Mouse (Mus musculus) hindbrain, embryonic 13.5 days (tissue): ENCODE results near the gene Simc1. TPM values are rescaled to one million over a fixed set of nuclear protein-coding genes. Genes with fewer than 3 reads are reported as not detected.
A peak's percentile ranks its signal among the peaks of the same experiment; 100 is the strongest.

Experiments used
- ATAC-seq: fragments of 200-750 bp; cut with Nextera tagmentation; 2 replicates; pipeline ENCODE4 v1.8.0; 2017; ENCODE audit warnings: moderate TSS enrichment; ENCODE audit not compliant: low FRiP score
- H3K27ac ChIP-seq: fragments of 300-500 bp; sonication (generic); 2 replicates; pipeline ENCODE4 v1.5.1; 2015; ENCODE audit warnings: inconsistent platforms, mild to moderate bottlenecking, moderate library complexity
- H3K27me3 ChIP-seq: fragments of 300-500 bp; sonication (generic); 2 replicates; pipeline ENCODE4 v1.6.1; 2015; ENCODE audit warnings: mild to moderate bottlenecking, inconsistent platforms
- H3K36me3 ChIP-seq: fragments of 300-500 bp; sonication (generic); 2 replicates; pipeline ENCODE4 v1.6.1; 2015; ENCODE audit warnings: mild to moderate bottlenecking, inconsistent platforms
- H3K4me1 ChIP-seq: fragments of 300-500 bp; sonication (generic); replicated peaks from 2 replicates; pipeline ENCODE4 v1.6.1; 2015; ENCODE audit warnings: inconsistent platforms
- H3K4me2 ChIP-seq: fragments of 300-500 bp; sonication (generic); 2 replicates; pipeline ENCODE4 v1.6.1; 2015; ENCODE audit warnings: inconsistent platforms, mild to moderate bottlenecking, moderate library complexity
- H3K4me3 ChIP-seq: fragments of 300-500 bp; sonication (generic); 2 replicates; pipeline ENCODE4 v1.5.1; 2015; ENCODE audit warnings: mild to moderate bottlenecking, inconsistent platforms
- H3K9ac ChIP-seq: fragments of 300-500 bp; sonication (generic); 2 replicates; pipeline ENCODE4 v1.6.1; 2015; ENCODE audit warnings: mild to moderate bottlenecking, inconsistent platforms
- H3K9me3 ChIP-seq: fragments of 300-500 bp; sonication (generic); 2 replicates; pipeline ENCODE4 v1.6.1; 2016; ENCODE audit warnings: inconsistent platforms
- WGBS: fragments of 180-500 bp; shearing (Covaris S2); methylation state at CpG from one replicate; pipeline ENCODE4 v1.1.7; 2015; 5-methylcytosine and 5-hydroxymethylcytosine counted together
- polyA plus RNA-seq: library from polyadenylated mRNA; unstranded; fragments of >200 nt; fragmentation: Nextera tagmentation; extraction: Ambion mirVana; gene quantifications from 2 replicates; pipeline ENCODE4 v1.2.1, GENCODE M21; 2015

The Simc1 gene
- polyA plus RNA-seq, 1 experiment from 2014 or later = 21.4 TPM

DNA sequence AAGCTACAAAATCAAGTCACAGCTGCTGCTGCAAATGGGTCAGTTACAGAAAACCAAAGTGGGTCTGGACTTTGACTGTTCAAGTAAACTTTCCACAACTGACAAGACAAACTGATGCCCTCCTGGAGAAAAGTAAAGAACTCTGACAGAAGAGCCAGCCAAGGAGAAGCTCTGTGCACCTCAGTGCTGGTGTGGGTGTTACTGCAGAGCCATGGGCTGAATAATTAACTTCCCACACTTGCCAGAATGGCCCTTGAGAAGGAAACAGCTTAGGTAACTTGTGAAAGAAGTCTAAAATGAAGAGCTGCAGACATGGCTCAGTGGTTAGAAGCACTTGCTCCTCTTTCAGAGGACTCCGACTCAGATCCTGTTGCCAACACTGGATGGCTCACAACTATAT, 54.1 kb downstream of the Simc1 start:
- H3K4me3 ChIP-seq = no peak overlapping the region
- 100% methylated on average over 1 of the region's 1 CpGs for WGBS
- H3K36me3 ChIP-seq = peaks cover 95% of the 10 kb centered on the region

DNA sequence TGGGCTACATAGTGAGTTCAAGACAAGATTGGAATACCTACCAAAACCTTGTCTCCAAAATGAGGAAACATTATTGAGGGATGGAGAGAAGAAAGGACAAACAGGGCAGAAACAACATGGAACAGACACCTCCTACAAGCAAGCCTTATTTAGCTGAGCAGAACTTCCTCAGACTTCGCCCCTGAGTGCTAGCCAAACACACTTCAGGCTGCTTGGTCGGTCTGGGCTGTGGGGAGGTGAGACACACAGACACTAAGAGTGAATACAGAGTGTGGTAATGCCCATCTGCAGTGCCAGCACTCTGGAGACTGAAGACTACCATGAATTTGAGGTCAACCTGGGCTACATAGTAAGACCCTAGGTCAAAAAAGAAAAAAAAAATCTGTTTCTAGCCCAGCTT, 56.1 kb downstream of the Simc1 start:
- Histone ChIP-seq H3K4me2 (no peak overlapping the region), H3K27ac (no peak overlapping the region), H3K9ac (no peak overlapping the region), H3K36me3 (peaks cover 84% of the 10 kb centered on the region), H3K27me3 (no peaks in the 10 kb centered on the region), H3K4me3 (no peak overlapping the region), H3K9me3 (no peaks in the 10 kb centered on the region), H3K4me1 (peaks cover 19% of the 10 kb centered on the region)
- 96% methylated on average over 2 of the region's 2 CpGs for WGBS
- ATAC-seq = no peak

More for the DNA sequence above, 54.1 kb downstream of the Simc1 start:
- Histone ChIP-seq H3K4me1 (peaks cover 4% of the 10 kb centered on the region), H3K27ac (no peak overlapping the region), H3K27me3 (no peaks in the 10 kb centered on the region), H3K9ac (no peak overlapping the region), H3K4me2 (no peak overlapping the region), H3K9me3 (no peaks in the 10 kb centered on the region)
- ATAC-seq = no peak

- peaks cover 19% of the 10 kb centered on the region for H3K4me1 ChIP-seq
- no peak overlapping the region for H3K9ac ChIP-seq
- H3K4me2 ChIP-seq = no peak overlapping the region
- no peak for ATAC-seq
- H3K4me3 ChIP-seq = no peak overlapping the region
- H3K36me3 ChIP-seq = peaks cover 76% of the 10 kb centered on the region
- no peak overlapping the region for H3K27ac ChIP-seq
- H3K27me3 ChIP-seq = no peaks in the 10 kb centered on the region
- 95% methylated on average over 7 of the region's 7 CpGs for WGBS
- H3K9me3 ChIP-seq = no peaks in the 10 kb centered on the region
Measured at GRCm38 (mm10) chr13:54560608-54561007, 57.0 kb downstream of the Simc1 start.

DNA sequence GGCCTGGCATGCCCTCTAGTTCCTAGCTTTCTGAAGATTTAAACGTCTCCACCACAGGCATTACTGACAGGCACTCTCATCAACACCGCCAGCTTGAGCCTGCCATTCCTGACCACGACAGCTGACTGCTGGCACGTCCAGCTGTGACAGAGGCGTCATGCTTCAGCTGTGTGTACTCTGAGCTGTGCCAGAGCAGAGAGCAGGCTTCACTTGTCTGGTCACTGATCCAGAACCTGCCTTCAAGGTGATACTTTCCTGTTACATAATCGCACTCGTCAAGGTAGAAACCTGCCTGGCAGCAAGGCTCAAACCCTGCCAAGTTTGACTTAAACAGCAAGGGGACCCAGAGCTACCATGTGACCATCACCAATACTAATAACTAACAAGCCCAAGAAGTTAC, 59.0 kb downstream of the Simc1 start:
- peaks cover 57% of the 10 kb centered on the region for H3K36me3 ChIP-seq
- no peaks in the 10 kb centered on the region for H3K9me3 ChIP-seq
- no peak overlapping the region for H3K4me2 ChIP-seq
- H3K4me3 ChIP-seq = no peak overlapping the region
- H3K27ac ChIP-seq = no peak overlapping the region
- no peaks in the 10 kb centered on the region for H3K27me3 ChIP-seq
- H3K4me1 ChIP-seq = peaks cover 19% of the 10 kb centered on the region
- H3K9ac ChIP-seq = peak overlapping the region; percentile 1; the same call in 1 of the 2 replicates
- WGBS = 83% methylated on average over 7 of the region's 7 CpGs
- ATAC-seq = no peak

DNA sequence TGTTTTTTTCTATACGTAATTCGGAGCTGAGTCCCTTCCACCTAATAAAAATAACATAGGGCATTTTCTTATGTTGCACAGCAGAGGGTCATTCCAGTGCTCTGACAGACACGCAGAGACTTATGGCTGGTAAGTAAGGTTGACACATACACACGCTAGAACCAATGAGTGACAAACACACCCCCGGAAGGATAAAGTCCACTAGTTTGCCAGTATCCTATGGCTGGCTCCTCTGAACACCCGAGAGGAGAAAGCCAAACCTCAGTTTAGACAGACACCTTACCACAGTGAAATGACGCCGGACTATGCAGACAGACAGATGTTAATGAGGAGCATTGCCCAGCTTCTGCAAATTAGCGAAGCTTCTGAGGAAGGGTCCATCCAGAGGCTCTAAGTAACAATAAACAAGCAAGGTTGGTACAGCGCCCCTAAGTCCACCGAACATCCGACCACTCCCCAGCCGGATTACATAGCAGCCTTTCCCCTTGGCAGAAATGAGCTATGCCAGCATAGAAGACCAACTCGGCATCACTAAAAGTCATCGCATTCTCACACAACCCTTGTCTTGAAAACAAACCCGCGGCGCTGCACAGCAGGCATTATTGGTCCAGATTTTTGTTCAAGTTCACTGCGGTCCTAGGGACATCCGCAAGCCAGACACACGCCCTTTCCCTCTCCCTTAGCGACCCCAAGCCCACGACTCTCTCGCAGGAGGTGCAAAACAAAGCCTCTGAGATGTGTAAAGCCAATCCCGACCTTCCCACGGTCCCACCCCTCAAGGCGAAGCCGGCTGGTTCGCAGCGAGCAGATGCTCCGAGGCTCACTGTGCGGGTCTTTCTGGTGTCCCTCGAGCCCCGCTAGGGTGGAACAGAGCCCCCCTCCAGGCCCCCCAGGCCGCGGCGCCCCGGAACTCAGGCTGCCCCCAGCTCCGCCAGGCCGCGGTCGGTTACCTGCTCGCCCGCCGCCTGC, 60.9 kb downstream of the Simc1 start:
- WGBS = 12% methylated on average over 45 of the region's 45 CpGs
- Histone ChIP-seq H3K27ac (peak overlapping the region; percentile 93), H3K9me3 (no peaks in the 10 kb centered on the region), H3K4me3 (peak overlapping the region; percentile 99), H3K9ac (peak overlapping the region; percentile 99), H3K4me2 (peak overlapping the region; percentile 90), H3K36me3 (peaks cover 37% of the 10 kb centered on the region), H3K27me3 (no peaks in the 10 kb centered on the region), H3K4me1 (peaks cover 19% of the 10 kb centered on the region)
- ATAC-seq = peak; percentile 75

GRCm38 (mm10) chr13:54565201-54565581, 61.6 kb downstream of the Simc1 start, which contains the start of gene 4833439L19Rik:
TSS of gene 4833439L19Rik (minus strand) at chr13:54565435.
- Histone ChIP-seq H3K9me3 (no peaks in the 10 kb centered on the region), H3K27ac (peak within 1 kb of the TSS; percentile 93), H3K9ac (peak within 1 kb of the TSS; percentile 99), H3K27me3 (no peaks in the 10 kb centered on the region), H3K36me3 (peaks cover 30% of the 10 kb centered on the region), H3K4me2 (peak within 1 kb of the TSS; percentile 90), H3K4me1 (peaks cover 19% of the 10 kb centered on the region), H3K4me3 (peak within 1 kb of the TSS; percentile 99)
- WGBS = under 1% methylated on average over 27 of the region's 27 CpGs
- ATAC-seq = peak; percentile 97

GRCm38 (mm10) chr13:54565594-54566345, 62.2 kb downstream of the Simc1 start:
- ATAC-seq = peak; percentile 61
- H3K9me3 ChIP-seq = no peaks in the 10 kb centered on the region
- H3K27me3 ChIP-seq = no peaks in the 10 kb centered on the region
- H3K4me2 ChIP-seq = peak overlapping the region; percentile 90
- peak overlapping the region; percentile 99 for H3K4me3 ChIP-seq
- 39% methylated on average over 8 of the region's 8 CpGs for WGBS
- peaks cover 25% of the 10 kb centered on the region for H3K36me3 ChIP-seq
- H3K9ac ChIP-seq = 0 out of 2 replicates have a peak overlapping the region, but pooled peaks have one; percentile 99
- peaks cover 19% of the 10 kb centered on the region for H3K4me1 ChIP-seq
- H3K27ac ChIP-seq = peak overlapping the region; percentile 93

DNA sequence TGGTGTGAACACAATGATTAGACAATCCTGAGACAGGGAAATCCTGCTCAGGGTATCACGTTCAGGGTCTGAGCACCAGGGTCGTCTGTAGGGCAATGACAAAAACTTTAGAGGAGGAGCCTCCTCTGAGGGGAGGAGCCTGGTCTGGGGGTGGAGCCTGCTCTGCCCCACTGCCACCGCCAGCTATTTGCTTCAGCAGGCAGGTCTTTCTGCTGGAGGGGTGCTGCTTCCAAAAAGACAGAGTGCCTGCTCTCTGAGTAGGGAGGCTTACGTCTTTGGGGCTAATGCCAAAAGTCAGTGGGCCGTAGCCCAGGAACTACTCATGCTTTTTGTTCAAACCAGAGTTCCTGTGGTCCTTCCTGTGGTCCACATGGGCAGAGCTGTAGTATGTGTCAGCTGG, 64.8 kb downstream of the Simc1 start:
- no peaks in the 10 kb centered on the region for H3K9me3 ChIP-seq
- no peak overlapping the region for H3K27ac ChIP-seq
- H3K4me3 ChIP-seq = no peak overlapping the region
- H3K4me2 ChIP-seq = no peak overlapping the region
- H3K9ac ChIP-seq = no peak overlapping the region
- peaks cover 8% of the 10 kb centered on the region for H3K27me3 ChIP-seq
- 45% methylated on average over 5 of the region's 5 CpGs for WGBS
- peaks cover 10% of the 10 kb centered on the region for H3K4me1 ChIP-seq
- H3K36me3 ChIP-seq = no peaks in the 10 kb centered on the region
- no peak for ATAC-seq

- ATAC-seq = no peak
- H3K27ac ChIP-seq = no peak overlapping the region
- H3K27me3 ChIP-seq = peaks cover 16% of the 10 kb centered on the region
- no peak overlapping the region for H3K9ac ChIP-seq
- H3K36me3 ChIP-seq = no peaks in the 10 kb centered on the region
- H3K4me3 ChIP-seq = no peak overlapping the region
- 56% methylated on average over 1 of the region's 1 CpGs for WGBS
- no peaks in the 10 kb centered on the region for H3K9me3 ChIP-seq
- H3K4me1 ChIP-seq = peaks cover 2% of the 10 kb centered on the region
- H3K4me2 ChIP-seq = no peak overlapping the region
Measured at GRCm38 (mm10) chr13:54569282-54569681, 65.7 kb downstream of the Simc1 start.

DNA sequence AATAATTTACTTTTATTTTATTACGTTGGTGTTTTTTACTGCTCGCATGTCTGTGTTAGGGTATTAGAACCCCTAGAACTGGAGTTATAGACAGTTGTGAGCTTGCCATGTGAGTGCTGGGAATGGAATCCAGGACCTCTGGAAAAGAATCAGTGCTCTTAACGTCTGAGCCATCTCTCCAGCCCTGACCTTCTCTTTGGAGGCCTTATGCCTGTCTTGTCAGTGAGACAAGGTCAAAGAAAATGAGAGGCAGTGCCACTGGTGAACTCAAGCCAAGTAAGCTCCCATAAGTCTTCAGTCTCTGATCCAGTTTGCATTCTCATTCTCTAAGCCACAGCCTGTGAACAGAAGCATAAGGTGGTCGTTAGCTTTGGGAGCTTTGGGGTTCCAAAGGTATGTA, 67.2 kb downstream of the Simc1 start:
- Histone ChIP-seq H3K9me3 (no peaks in the 10 kb centered on the region), H3K9ac (no peak overlapping the region), H3K4me2 (no peak overlapping the region), H3K27ac (no peak overlapping the region), H3K27me3 (peaks cover 18% of the 10 kb centered on the region), H3K4me3 (no peak overlapping the region), H3K4me1 (peaks cover 7% of the 10 kb centered on the region), H3K36me3 (no peaks in the 10 kb centered on the region)
- WGBS = 70% methylated on average over 4 of the region's 4 CpGs
- no peak for ATAC-seq

DNA sequence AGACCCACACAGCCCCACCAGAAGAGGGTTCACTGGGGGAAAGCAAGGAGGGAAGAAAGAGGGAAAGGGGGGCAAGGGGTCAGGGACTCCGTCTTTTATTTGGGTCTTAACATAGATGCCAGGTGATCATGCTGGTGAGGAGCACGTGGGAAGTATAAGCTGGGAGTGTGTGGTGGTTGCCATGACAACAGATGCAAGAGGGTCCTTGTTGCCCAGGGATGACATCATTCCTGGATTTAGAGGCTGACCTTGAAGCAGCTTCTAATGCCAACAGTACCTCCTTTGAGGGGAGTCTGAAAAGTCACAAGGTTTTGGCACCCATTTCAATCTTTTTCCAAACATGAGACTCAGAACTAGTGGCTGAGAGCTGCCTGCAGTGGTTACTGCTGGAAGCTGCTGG, 68.1 kb downstream of the Simc1 start:
- H3K27ac ChIP-seq = no peak overlapping the region
- H3K27me3 ChIP-seq = peaks cover 18% of the 10 kb centered on the region
- H3K9ac ChIP-seq = no peak overlapping the region
- no peak overlapping the region for H3K4me3 ChIP-seq
- WGBS = 40% methylated on average over 2 of the region's 2 CpGs
- no peaks in the 10 kb centered on the region; the same call in 1 of the 2 replicates for H3K36me3 ChIP-seq
- no peaks in the 10 kb centered on the region for H3K9me3 ChIP-seq
- H3K4me1 ChIP-seq = peaks cover 16% of the 10 kb centered on the region
- no peak for ATAC-seq
- H3K4me2 ChIP-seq = no peak overlapping the region

DNA sequence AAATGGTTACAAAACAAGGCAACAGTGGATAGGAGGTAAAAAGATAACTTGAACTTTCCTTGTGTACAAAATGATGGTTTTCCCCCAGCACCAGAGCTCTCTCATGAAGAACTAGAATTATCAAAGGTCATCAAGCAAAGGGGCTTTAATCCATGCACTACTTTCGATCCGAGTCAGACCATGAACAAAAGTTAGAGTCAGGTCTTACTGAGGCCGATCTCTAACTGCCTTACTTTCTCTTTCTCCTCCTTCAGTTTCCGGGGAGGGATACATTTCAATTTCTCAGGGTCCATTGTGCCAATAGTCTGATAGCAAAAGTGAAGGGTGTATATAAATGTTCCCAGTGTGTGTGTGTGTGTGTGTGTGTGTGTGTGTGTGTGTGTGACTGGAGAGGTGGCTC, 69.0 kb downstream of the Simc1 start:
- Histone ChIP-seq H3K4me2 (no peak overlapping the region), H3K9me3 (no peaks in the 10 kb centered on the region), H3K36me3 (peaks cover 9% of the 10 kb centered on the region), H3K27me3 (peaks cover 18% of the 10 kb centered on the region), H3K27ac (no peak overlapping the region), H3K4me3 (no peak overlapping the region), H3K9ac (no peak overlapping the region), H3K4me1 (peaks cover 26% of the 10 kb centered on the region)
- ATAC-seq = no peak
- 78% methylated on average over 4 of the region's 4 CpGs for WGBS
